Mouse (Mus musculus): ENCODE data around the gene Nos1ap. TPM values are rescaled to one million over a fixed set of nuclear protein-coding genes. Genes with fewer than 3 reads are reported as not detected.

Nos1ap gene
- polyA plus RNA-seq, 3 experiments from 2014 or later: not detected

DNA sequence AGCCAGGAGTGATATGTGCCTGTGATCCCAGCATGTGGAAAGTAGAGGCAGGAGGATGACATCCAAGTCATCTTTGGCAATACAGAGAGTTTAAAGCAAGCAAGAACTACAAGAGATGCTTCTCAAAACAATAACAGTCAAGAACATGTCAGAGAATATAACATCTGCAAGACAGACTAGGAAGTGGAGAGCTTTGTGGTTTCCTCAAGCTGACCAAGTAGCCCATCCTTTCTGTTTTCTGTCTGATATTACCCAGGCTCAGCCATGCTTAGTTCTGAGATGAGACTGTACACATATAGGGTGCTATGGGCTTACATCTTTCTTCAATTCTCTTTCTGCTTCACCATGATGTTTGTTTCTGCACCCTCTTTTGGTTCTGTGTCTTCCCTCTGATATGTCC is 316.4 kb downstream of the Nos1ap start:
- ATAC-seq: no peak

DNA sequence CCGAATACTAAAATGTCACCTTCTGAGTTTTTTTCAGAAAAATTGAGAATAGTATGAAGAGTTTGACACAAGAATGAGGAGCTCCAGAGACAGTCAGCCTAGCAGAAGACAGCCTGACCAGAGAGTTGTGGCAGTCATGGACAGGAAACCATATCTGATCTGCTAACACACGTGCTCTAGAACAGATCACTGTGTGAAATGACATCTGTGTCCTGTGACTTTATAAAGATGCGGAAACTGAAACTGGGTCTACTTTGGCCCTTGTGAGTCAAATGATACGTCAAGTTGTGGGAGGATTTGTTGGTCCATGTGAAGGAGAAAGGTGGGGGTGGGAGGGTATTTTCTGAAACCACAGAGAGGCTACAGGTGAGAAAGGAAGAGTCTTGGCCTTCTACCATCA is 319.0 kb downstream of the Nos1ap start:
- ATAC-seq: no peak

DNA sequence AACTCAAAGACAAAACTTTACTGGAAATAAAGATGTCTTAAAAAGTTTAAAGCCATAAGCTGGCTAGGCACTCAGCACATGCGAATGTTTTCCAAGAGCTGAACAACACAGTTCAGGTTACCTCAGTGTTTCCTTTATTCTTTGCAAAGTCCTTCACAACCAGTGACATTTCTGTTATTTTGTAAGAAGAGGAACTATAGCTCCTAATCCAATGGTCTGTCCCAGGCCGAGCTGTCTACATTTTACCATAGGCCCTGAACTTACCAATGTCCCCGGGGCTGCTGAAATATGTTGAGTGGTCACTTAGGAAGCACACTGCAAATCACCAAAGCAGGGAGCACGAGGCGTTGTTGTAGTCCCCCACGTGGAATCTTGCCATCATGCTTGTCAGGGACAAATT is 319.4 kb downstream of the Nos1ap start:
- no peak for ATAC-seq

DNA sequence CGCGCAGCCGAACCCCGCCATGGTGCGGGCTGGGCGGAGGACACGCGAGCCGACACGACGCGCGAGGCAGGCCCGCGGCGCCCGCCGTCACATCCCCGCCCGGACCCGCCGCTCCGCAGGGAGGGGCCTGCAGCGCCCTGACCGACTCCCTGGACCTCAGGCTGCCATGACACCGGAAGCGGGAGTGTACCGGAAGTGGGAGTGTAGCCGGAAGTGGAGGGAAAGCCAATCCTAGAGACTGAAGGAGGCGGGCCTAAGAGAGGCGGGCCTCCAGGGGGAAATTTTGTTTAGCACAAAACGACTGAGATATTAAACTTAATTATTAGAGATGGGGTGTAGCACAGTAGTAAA is 334.1 kb downstream of the Nos1ap start:
- ATAC-seq: peak; percentile 99

DNA sequence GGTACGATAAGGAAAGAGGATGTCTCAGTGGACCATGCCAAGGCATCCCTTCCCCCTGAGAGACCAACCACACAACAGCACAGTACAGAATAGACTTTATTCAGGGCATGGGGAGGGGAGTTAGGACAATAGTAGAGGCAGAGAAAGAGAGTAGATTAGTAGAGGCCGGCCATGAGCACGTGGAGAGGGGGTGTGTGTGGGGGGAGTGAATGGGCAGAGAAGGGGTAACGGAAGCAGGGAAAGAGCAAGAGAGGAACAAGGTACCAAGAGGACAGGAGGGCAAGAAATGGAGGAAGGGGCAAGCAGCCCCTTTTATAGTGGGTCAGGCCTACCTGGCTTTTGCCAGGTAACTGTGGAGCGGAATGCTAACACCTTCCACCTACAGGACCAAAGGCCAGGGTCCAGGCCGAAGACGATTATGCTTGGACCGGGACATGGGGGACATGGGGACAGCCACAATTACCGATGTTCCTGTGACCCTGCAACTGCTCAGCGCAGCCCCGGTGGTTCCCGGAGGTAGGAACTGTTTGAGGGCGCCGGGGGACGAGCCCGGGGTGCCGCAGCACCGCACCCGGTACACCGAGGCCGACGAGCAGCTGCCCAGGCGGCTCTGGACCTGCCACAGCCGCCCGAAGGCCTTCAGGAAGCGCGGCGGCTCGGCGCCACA is 334.6 kb downstream of the Nos1ap start:
- ATAC-seq: peak; percentile 39

Other genes with a start within 250 kb of the Nos1ap start
- gene Olfml2b, start 54.7 kb upstream of the Nos1ap start, polyA plus RNA-seq (2017; shearing (Covaris generic)): not detected